Mouse (Mus musculus): ENCODE results near the gene Sbno2.

DNA sequence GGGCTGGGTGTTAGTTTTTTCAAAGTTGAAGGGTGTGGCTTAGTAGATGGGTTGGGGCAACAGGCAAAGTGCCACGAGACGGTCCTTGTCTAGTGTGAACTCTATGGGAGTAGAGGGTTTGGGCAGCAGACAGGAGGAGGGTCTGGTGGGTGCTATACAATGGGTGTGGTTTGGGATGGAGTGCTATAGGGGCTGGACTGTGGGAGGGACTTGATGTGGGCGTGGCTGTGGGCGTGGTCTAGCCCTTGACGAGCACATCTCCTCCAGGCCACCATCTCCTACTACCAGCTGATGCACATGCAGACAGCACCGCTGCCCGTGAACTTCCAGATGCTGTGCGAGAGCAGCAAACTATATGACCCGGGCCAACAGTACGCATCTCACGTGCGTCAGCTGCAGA lies 79.5 kb downstream of the Sbno2 start:
- TF ChIP-seq EP300 (IDR thresholded peaks at IDR 0.05; ENCODE audit: low read depth) (no peak), CTCF (IDR thresholded peaks at IDR 0.05; ENCODE audit: low read depth) (no peak)
